Mouse (Mus musculus): Measurements from ENCODE around the gene Pabpc1l.

- TF ChIP-seq CTCF (conservative IDR thresholded peaks at IDR 0.05; ENCODE audit: low read length): no peak
- no peak for TF ChIP-seq NANOG (IDR thresholded peaks at IDR 0.05; ENCODE audit: borderline replicate concordance, low read length)
- TF ChIP-seq POU5F1 (IDR thresholded peaks at IDR 0.05; ENCODE audit: borderline replicate concordance, low read length): no peak
Measured at GRCm38 (mm10) chr2:164002637-164003036, 22.6 kb upstream of the Pabpc1l start.

Data from E14TG2a.4 (cell line).